Mouse (Mus musculus) testis, adult 2 months (tissue): ENCODE results near the gene Ntn1.

ENCODE experiments used
- CTCF ChIP-seq: fragments of 200-500 bp; IDR thresholded peaks from 2 replicates; pipeline ENCODE4 v1.5.1; 2012; ENCODE audit warnings: low read depth, mild to moderate bottlenecking, inconsistent platforms, low read length, moderate library complexity; ENCODE audit not compliant: control insufficient read depth, insufficient read depth, insufficient replicate concordance
- POLR2A ChIP-seq: fragments of 200-500 bp; IDR thresholded peaks from 2 replicates; pipeline ENCODE4 v1.6.1; 2012; ENCODE audit warnings: low read depth, mild to moderate bottlenecking, inconsistent platforms, low read length, moderate library complexity; ENCODE audit not compliant: control insufficient read depth

DNA sequence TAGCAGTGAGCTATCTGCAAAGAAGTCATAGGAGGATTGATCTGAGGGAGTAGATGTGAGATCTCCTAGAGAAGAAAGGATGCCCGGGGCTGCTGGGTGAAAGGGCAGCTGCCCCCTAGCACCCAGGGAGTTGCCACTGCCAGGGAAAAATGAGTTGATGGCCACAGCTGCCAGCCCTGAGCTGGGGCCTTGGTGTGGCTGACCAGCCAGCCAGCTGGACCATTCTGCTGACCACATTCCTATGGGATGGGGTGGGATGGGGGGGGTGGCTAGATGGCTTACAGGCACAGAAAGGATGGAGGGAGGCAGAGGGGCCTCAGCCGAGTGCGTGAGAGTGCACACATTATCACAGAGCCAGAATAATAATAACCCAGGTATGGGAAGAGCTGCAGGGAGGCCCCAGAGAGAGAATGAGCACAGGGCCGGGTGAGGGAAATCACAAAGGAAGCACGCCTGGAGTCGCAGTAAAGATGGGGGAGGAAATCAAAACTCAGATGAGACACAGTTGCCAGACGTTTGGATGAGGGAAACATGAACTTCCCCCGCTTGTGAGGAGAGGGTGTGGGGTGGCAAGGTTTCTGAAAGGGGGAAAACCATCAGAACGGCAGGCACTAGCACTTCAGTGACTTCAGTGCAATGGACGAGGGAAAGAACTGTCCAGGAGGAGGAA, 91.6 kb downstream of the Ntn1 start:
- TF ChIP-seq POLR2A (no peak), CTCF (no peak)
